Mouse (Mus musculus) kidney, embryonic 16.5 days (tissue): ENCODE measurements around the gene Mctp1. TPM values are rescaled to one million over a fixed set of nuclear protein-coding genes. Genes with fewer than 3 reads are reported as not detected.
"Not testable (repeated sequence)": the region's sequence is repeated elsewhere in the genome, so short reads cannot be mapped to it uniquely, and the experiment has no call there.

ENCODE experiments used
- ATAC-seq: fragments of 200-750 bp; cut with Nextera tagmentation; 2 replicates; pipeline ENCODE4 v1.8.0; 2017; ENCODE audit warnings: moderate TSS enrichment; ENCODE audit not compliant: low FRiP score, low TSS enrichment
- H3K27ac ChIP-seq: fragments of 300-500 bp; sonication (generic); 2 replicates; pipeline ENCODE4 v1.5.1; 2014; ENCODE audit warnings: low read length
- H3K27me3 ChIP-seq: fragments of 300-500 bp; sonication (generic); 2 replicates; pipeline ENCODE4 v1.6.1; 2014; ENCODE audit warnings: low read length, control low read depth, mixed read lengths; ENCODE audit not compliant: insufficient read depth
- H3K36me3 ChIP-seq: fragments of 300-500 bp; sonication (generic); 2 replicates; pipeline ENCODE4 v1.6.1; 2014; ENCODE audit warnings: low read length, control low read depth, mixed read lengths; ENCODE audit not compliant: insufficient read depth
- H3K4me1 ChIP-seq: fragments of 300-500 bp; sonication (generic); 2 replicates; pipeline ENCODE4 v1.6.1; 2014; ENCODE audit warnings: low read length, control low read depth, mixed read lengths; ENCODE audit not compliant: insufficient read depth
- H3K4me2 ChIP-seq: fragments of 300-500 bp; sonication (generic); replicated peaks from 2 replicates; pipeline ENCODE4 v1.6.1; 2014; ENCODE audit warnings: low read depth, low read length
- H3K4me3 ChIP-seq: fragments of 300-500 bp; sonication (generic); 2 replicates; pipeline ENCODE4 v1.5.1; 2014; ENCODE audit warnings: mild to moderate bottlenecking, low read length
- H3K9ac ChIP-seq: fragments of 300-500 bp; sonication (generic); replicated peaks from 2 replicates; pipeline ENCODE4 v1.6.1; 2014; ENCODE audit warnings: low read length
- H3K9me3 ChIP-seq: fragments of 300-500 bp; sonication (generic); 2 replicates; pipeline ENCODE4 v1.6.1; 2016; ENCODE audit warnings: low read length, control low read depth
- WGBS: fragments of 180-500 bp; shearing (Covaris S2); extraction: QIAGEN DNeasy Blood & Tissue Kit; methylation state at CpG from one replicate; pipeline ENCODE4 v1.1.7; 2014; 5-methylcytosine and 5-hydroxymethylcytosine counted together
- polyA plus RNA-seq: library from polyadenylated mRNA; unstranded; fragments of >200 nt; fragmentation: Nextera tagmentation; extraction: Ambion mirVana; gene quantifications from 2 replicates; pipeline ENCODE4 v1.2.1, GENCODE M21; 2015

Gene Mctp1
- polyA plus RNA-seq, 1 experiment from 2014 or later = 0.27 TPM

- no peaks in the 10 kb centered on the region for H3K9me3 ChIP-seq
- no peak overlapping the region for H3K4me3 ChIP-seq
- no peak overlapping the region for H3K4me2 ChIP-seq
- ATAC-seq = no peak
- 85% methylated on average over 3 of the region's 3 CpGs for WGBS
- no peaks in the 10 kb centered on the region for H3K36me3 ChIP-seq
- no peaks in the 10 kb centered on the region for H3K27me3 ChIP-seq
- peaks cover 6% of the 10 kb centered on the region; the same call in 1 of the 2 replicates for H3K4me1 ChIP-seq
- no peak overlapping the region for H3K9ac ChIP-seq
- H3K27ac ChIP-seq = no peak overlapping the region
These were observed 544.8 kb downstream of the Mctp1 start for GRCm38 (mm10) chr13:76929152-76929551.

GRCm38 (mm10) chr13:76932933-76933332 is 548.6 kb downstream of the Mctp1 start:
- Histone ChIP-seq H3K36me3 (no peaks in the 10 kb centered on the region), H3K4me2 (no peak overlapping the region), H3K9ac (no peak overlapping the region), H3K4me3 (no peak overlapping the region), H3K9me3 (no peaks in the 10 kb centered on the region), H3K27me3 (no peaks in the 10 kb centered on the region), H3K27ac (no peak overlapping the region), H3K4me1 (no peaks in the 10 kb centered on the region)
- 75% methylated on average over 5 of the region's 5 CpGs for WGBS
- no peak for ATAC-seq

- H3K36me3 ChIP-seq = no peaks in the 10 kb centered on the region
- H3K4me3 ChIP-seq = no peak overlapping the region
- ATAC-seq = no peak
- H3K27ac ChIP-seq = no peak overlapping the region
- no peak overlapping the region for H3K9ac ChIP-seq
- H3K4me2 ChIP-seq = no peak overlapping the region
- H3K9me3 ChIP-seq = no peaks in the 10 kb centered on the region
- no peaks in the 10 kb centered on the region for H3K27me3 ChIP-seq
- no peaks in the 10 kb centered on the region for H3K4me1 ChIP-seq
These were observed 564.9 kb downstream of the Mctp1 start for GRCm38 (mm10) chr13:76949234-76949633.

- Histone ChIP-seq H3K27ac (no peak overlapping the region), H3K9ac (no peak overlapping the region), H3K36me3 (no peaks in the 10 kb centered on the region), H3K4me2 (no peak overlapping the region), H3K9me3 (no peaks in the 10 kb centered on the region), H3K4me1 (no peaks in the 10 kb centered on the region), H3K4me3 (no peak overlapping the region), H3K27me3 (no peaks in the 10 kb centered on the region)
- ATAC-seq = no peak
These were observed 583.3 kb downstream of the Mctp1 start for GRCm38 (mm10) chr13:76967588-76967987.

- Histone ChIP-seq H3K4me2 (no peak overlapping the region), H3K4me3 (no peak overlapping the region), H3K36me3 (no peaks in the 10 kb centered on the region), H3K9me3 (no peaks in the 10 kb centered on the region), H3K27me3 (no peaks in the 10 kb centered on the region), H3K9ac (no peak overlapping the region), H3K4me1 (no peaks in the 10 kb centered on the region), H3K27ac (no peak overlapping the region)
- 1% methylated on average over 2 of the region's 2 CpGs for WGBS
- ATAC-seq = no peak
These were observed 585.1 kb downstream of the Mctp1 start for GRCm38 (mm10) chr13:76969386-76969785.

GRCm38 (mm10) chr13:76971046-76971445 is 586.7 kb downstream of the Mctp1 start:
- not testable (repeated sequence) for ATAC-seq, H3K36me3 ChIP-seq, H3K4me2 ChIP-seq, H3K4me3 ChIP-seq, H3K9me3 ChIP-seq, H3K4me1 ChIP-seq, H3K27me3 ChIP-seq, H3K27ac ChIP-seq, H3K9ac ChIP-seq
- 89% methylated on average over 3 of the region's 3 CpGs for WGBS

GRCm38 (mm10) chr13:77002628-77003027 is 618.3 kb downstream of the Mctp1 start:
- H3K4me1 ChIP-seq = no peaks in the 10 kb centered on the region
- 74% methylated on average over 3 of the region's 3 CpGs for WGBS
- no peak for ATAC-seq
- no peak overlapping the region for H3K4me2 ChIP-seq
- no peaks in the 10 kb centered on the region for H3K36me3 ChIP-seq
- no peak overlapping the region for H3K9ac ChIP-seq
- H3K27ac ChIP-seq = no peak overlapping the region
- H3K4me3 ChIP-seq = no peak overlapping the region
- no peaks in the 10 kb centered on the region for H3K27me3 ChIP-seq
- H3K9me3 ChIP-seq = no peaks in the 10 kb centered on the region

GRCm38 (mm10) chr13:77003684-77004083 is 619.3 kb downstream of the Mctp1 start:
- Histone ChIP-seq H3K4me3 (no peak overlapping the region), H3K4me2 (no peak overlapping the region), H3K27me3 (no peaks in the 10 kb centered on the region), H3K9ac (no peak overlapping the region), H3K4me1 (no peaks in the 10 kb centered on the region), H3K36me3 (no peaks in the 10 kb centered on the region), H3K27ac (no peak overlapping the region), H3K9me3 (no peaks in the 10 kb centered on the region)
- 79% methylated on average over 1 of the region's 1 CpGs for WGBS
- ATAC-seq = no peak

- H3K9me3 ChIP-seq = no peaks in the 10 kb centered on the region
- H3K27me3 ChIP-seq = no peaks in the 10 kb centered on the region
- no peak overlapping the region for H3K4me3 ChIP-seq
- H3K36me3 ChIP-seq = no peaks in the 10 kb centered on the region
- 85% methylated on average over 2 of the region's 2 CpGs for WGBS
- H3K27ac ChIP-seq = no peak overlapping the region
- H3K4me1 ChIP-seq = no peaks in the 10 kb centered on the region
- no peak overlapping the region for H3K9ac ChIP-seq
- no peak overlapping the region for H3K4me2 ChIP-seq
- ATAC-seq = no peak
These were observed 634.5 kb downstream of the Mctp1 start for GRCm38 (mm10) chr13:77018851-77019250.

- H3K36me3 ChIP-seq = no peaks in the 10 kb centered on the region
- WGBS = 54% methylated on average over 5 of the region's 5 CpGs
- no peaks in the 10 kb centered on the region for H3K9me3 ChIP-seq
- no peak overlapping the region for H3K4me2 ChIP-seq
- no peak overlapping the region for H3K4me3 ChIP-seq
- H3K27ac ChIP-seq = no peak overlapping the region
- H3K9ac ChIP-seq = no peak overlapping the region
- no peaks in the 10 kb centered on the region for H3K4me1 ChIP-seq
- H3K27me3 ChIP-seq = no peaks in the 10 kb centered on the region
- ATAC-seq = peak; percentile 27; the same call in 1 of the 2 replicates
These were observed 645.3 kb downstream of the Mctp1 start for GRCm38 (mm10) chr13:77029594-77029993.

- no peaks in the 10 kb centered on the region for H3K27me3 ChIP-seq
- no peaks in the 10 kb centered on the region for H3K9me3 ChIP-seq
- 81% methylated on average over 1 of the region's 1 CpGs for WGBS
- H3K4me3 ChIP-seq = no peak overlapping the region
- H3K27ac ChIP-seq = no peak overlapping the region
- H3K4me1 ChIP-seq = no peaks in the 10 kb centered on the region
- H3K9ac ChIP-seq = no peak overlapping the region
- ATAC-seq = no peak
- no peak overlapping the region for H3K4me2 ChIP-seq
- H3K36me3 ChIP-seq = no peaks in the 10 kb centered on the region
These were observed 659.0 kb downstream of the Mctp1 start for GRCm38 (mm10) chr13:77043375-77043774.
